Mouse (Mus musculus) kidney, postnatal 25 days (tissue): ENCODE data around the gene Sapcd2.

Experiments
- DNase-seq, 2 experiments: peaks; one replicate each; pipeline ENCODE4 v3.0.0; 2021; ENCODE audit warnings: mixed read lengths in 2 of 2

The Sapcd2 gene

GRCm38 (mm10) chr2:25371764-25372643 lies at the start of gene Sapcd2:
TSS of gene Sapcd2 (plus strand) at chr2:25372321.
- DNase-seq = peak; percentile 90 to 95

DNA sequence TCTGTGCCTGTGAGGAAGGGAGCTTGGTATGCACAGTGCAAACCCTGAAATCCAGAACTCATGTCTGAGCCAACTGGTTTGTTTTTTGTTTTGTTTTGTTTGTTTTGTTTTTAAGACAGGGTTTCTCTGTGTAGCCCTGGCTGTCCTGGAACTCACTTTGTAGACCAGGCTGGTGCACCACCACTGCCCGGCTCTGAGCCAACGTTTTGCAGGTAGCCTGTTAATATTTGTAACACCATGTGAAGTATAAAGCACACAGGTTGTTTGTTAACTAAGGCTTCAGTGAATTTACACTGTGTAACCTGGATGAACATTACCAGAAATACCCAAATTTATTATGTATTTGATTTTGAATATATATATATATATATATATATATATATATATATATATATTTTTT lies 46.1 kb upstream of the Sapcd2 start:
- DNase-seq = peak in 1 of 2 experiments; percentile 18

DNA sequence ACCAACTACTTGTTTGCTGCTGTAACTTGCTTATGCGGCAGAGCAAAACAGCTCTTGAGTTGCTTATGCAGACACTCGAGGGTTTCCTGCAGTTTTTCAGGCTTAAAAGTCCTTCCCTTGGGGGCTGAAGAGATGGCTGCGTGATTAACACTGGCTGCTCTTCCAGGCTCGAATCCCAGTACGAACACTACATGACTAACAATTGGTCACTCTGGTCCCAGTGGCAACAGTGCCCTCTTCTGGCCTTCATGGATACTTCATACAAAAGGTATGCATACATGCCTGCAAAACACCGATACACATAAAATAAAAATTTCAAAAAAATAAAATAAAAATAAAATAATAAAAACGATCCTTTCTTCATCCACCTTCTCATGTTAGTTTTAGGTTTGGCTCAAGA lies 43.7 kb upstream of the Sapcd2 start:
- peak; percentile 52 to 64 for DNase-seq

DNA sequence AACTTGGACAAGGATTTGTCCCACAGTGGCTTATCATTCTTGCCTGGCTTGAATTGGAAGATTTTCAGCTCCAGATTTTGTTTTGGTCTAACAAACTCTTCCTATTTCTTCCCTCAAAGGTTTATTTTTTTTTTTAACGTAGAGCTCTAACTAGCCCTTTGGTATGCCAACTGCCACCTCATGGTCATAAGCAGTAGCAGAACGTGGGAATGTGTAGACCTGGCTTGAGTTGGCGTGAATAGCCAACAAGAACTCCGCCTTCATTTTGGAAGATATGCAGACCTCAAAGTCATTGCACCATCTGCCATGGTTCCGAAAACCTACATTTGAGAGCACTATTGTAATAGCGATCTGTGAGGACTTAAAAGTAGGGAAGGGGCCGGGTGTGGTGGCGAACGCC lies 40.7 kb upstream of the Sapcd2 start:
- DNase-seq = no peak

DNA sequence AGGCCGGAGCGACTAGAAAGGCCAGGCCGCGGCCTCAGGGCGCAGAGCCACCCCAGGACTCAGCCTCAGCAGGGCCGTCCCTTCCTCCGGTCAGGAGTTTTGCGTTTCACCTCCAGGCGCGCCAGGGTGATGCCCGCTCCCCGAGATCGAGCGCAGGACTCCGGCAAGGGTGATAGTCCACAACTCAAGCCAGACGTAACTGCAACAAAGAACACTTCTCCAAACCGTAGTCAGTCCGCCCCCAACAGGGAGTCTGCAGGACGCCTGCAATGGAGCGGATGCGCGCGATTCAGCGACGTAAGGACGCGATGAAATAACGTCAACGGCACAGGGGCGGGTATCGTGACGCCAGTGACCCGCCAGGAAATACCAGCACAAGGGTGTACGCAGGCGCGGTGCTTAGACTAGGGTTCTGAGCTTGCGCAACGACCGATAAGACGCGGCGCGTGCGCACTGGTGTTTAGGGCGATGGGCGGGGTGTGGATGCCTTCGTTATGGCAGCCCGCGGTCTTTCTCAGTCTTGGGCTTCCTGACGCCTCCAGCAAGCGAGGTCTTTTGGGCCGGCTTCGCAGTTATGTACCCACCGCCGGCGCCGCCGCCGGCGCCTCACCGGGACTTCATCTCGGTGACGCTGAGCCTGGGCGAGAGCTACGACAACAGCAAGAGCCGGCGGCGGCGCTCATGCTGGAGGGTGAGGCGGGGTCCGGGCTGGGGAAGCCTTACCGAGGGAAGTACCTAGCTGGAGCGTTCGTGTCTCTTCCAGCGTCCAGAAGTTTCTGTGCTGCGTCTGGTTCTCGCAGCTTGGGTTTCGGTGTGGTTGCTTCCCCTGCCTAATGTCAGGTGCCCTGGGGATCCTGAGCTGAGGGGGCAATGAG lies 39.6 kb upstream of the Sapcd2 start, which contains the start of gene Man1b1:
Gene Man1b1 (plus strand): TSS at position 53 of the 875 bp plus-strand sequence.
- DNase-seq = peak; percentile 99 to 100

GRCm38 (mm10) chr2:25333569-25333968 lies 38.6 kb upstream of the Sapcd2 start:
- DNase-seq = no peak

DNA sequence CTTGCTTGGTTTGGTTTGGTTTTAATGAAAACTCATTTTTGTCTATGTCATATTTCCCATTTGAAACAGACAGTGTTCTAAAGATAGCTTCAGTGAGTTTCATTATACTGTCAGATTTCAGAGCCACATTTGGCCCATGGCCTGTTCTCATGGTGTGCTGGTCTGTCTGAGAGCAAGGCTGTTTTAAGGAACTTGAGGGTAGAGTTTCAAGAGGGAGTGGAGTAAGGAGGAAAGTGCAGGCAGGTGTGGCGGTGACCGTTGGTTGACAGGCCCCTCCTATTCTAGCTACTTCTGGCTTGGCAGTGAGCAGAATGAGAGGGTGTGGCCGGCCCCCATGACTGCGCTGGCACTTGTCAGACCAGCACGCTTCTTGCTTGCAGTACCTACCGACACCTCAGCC lies 33.8 kb upstream of the Sapcd2 start:
- no peak for DNase-seq

GRCm38 (mm10) chr2:25348162-25348561 lies 24.0 kb upstream of the Sapcd2 start:
- no peak for DNase-seq

- no peak for DNase-seq
Measured at GRCm38 (mm10) chr2:25349499-25349898, 22.6 kb upstream of the Sapcd2 start.

DNA sequence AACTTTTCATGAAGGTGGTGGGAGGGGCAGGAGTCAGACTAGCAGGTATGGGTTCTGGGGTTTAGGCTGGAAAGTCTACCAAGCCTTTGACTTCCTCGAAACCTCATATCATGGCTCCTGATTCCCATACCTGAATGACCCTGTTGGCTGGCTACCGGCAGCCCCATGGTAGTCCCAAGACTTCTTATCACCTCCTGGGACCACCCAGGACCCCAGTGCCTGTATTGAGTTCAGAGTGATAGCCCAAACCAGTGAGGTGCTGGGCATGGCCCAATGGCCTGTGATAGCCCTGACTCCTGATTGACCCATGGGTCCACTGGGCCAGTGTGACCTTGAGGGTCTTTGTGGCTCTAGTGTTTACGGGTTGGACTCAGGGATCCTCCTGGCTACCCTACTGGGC lies 21.4 kb upstream of the Sapcd2 start:
- DNase-seq = no peak

DNA sequence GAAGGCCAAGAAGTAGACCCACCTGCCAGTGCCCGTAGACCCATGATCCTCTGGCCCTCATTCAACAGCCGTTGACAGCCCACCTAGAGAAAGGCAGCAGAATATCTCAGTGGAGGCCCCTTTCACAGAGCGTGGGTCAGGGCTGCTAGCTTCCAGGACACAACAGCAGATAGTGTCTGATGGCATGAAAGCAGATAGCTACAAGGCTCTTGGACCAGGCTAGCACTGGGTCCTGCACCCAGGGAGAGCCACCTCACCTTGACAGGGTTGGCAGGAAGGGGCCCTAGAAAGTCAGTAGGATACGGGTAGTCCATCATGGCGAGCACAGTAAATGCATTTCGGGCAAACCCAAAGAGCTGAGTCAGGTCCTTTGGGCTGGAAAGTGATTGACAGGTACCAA lies 17.9 kb upstream of the Sapcd2 start:
- DNase-seq = no peak

DNA sequence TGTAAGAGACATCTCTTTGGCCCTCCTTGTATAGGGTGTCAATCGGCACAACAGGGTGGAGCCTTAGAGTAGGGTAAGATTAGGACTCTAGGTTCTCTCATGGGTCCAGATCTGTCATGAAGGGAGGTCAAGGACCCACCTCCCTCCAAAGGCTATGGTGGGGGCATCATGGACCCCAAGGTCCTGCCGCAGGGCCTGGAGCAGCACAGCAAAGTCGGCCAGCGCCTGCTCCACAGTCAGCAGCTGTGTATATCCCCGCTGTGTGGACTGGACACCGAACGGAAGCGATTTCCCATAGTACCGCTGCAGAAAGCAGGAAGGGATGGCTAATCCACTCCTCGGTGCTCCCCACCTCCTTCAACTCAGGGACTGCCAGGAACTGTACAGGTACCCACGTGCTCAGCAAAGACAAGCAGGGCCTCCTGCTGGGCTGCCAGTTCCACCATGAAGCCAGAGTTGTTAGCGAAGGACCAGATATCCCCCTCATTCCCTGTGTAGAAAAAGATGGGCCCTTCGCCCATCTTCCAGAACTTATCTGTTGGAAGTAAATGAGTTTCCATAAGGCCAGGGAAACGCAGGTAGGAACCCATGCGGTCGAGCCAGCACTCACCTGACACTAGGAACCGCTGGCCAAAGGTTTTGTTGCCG lies 16.6 kb upstream of the Sapcd2 start:
- DNase-seq = no peak

DNA sequence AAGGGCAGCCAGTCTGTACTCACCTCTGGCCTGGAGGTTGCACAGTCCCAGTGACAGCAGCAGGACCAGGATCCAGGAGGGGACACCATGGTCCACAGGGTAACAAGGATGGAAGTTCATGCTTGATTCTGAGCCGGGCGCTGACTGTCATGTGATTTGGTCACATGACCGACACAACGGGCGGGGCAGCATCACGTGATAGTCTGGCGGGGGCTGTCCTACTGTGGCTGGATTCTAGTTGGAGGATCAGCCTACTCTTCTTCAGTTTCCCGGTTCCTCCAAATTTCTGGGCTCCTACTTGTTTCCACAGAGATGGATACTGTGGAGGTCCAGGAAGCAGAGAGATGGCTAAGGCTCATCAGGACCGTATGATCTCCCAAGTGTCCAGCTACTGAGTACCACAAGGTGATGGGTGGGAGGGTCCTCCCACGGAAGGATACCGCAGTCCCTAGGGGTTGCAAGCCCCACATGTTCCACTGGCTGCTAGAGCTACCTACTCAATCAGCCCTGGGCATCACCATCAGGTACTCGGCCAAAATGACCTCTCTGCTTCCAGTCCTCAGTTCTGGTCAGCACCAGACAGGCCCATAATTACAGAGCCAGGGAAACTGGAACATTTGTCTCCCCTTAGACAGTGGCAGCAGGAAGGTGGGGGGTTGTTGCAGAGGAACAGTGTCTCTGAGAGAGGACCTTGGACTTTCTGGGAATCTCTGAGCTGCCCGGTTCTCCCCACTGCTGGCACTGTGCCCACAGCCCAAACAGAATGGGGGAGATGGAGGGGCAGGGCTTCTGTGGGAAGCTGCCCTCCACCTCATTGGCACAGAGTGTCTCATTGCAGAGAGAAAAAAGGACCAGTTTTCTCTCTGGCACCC lies 15.7 kb upstream of the Sapcd2 start, which contains the start of gene Dpp7:
Gene Dpp7 (minus strand): TSS at position 152 of the 872 bp plus-strand sequence.
- DNase-seq = peak; percentile 90 to 91

DNA sequence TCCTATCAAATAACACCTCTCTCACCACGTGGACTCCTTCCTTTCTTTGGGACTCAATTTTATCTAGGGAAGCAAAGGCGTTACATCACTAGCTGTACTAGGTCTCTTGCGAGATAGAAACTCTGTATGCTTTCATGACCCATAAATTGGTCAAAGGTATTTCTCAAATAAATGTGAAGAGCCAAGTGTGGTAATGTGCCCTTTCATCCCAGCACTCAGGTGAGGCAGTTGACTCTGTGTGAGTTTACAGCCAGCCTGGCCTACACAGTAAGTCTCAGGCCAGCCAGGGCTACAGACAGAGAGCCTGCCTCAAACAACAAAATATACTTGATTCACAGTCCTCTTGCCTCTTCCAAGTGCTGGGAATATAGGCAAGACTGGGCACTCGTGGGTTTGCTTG lies 12.3 kb upstream of the Sapcd2 start:
- DNase-seq = no peak

GRCm38 (mm10) chr2:25363478-25364178 lies 8.5 kb upstream of the Sapcd2 start:
- DNase-seq = peak in 1 of 2 experiments; percentile 54

- peak in 1 of 2 experiments; percentile 34 for DNase-seq
Measured at GRCm38 (mm10) chr2:25364313-25364712, 7.8 kb upstream of the Sapcd2 start.

GRCm38 (mm10) chr2:25364761-25365090 lies 7.4 kb upstream of the Sapcd2 start:
- peak in 1 of 2 experiments; percentile 44 for DNase-seq

- DNase-seq = peak; percentile 91 to 94
Measured at GRCm38 (mm10) chr2:25365091-25365761, 6.9 kb upstream of the Sapcd2 start, which contains the start of gene Uap1l1. TSS of gene Uap1l1 (minus strand) at chr2:25365682.

- no peak for DNase-seq
Measured at GRCm38 (mm10) chr2:25369996-25370395, 2.1 kb upstream of the Sapcd2 start.

DNA sequence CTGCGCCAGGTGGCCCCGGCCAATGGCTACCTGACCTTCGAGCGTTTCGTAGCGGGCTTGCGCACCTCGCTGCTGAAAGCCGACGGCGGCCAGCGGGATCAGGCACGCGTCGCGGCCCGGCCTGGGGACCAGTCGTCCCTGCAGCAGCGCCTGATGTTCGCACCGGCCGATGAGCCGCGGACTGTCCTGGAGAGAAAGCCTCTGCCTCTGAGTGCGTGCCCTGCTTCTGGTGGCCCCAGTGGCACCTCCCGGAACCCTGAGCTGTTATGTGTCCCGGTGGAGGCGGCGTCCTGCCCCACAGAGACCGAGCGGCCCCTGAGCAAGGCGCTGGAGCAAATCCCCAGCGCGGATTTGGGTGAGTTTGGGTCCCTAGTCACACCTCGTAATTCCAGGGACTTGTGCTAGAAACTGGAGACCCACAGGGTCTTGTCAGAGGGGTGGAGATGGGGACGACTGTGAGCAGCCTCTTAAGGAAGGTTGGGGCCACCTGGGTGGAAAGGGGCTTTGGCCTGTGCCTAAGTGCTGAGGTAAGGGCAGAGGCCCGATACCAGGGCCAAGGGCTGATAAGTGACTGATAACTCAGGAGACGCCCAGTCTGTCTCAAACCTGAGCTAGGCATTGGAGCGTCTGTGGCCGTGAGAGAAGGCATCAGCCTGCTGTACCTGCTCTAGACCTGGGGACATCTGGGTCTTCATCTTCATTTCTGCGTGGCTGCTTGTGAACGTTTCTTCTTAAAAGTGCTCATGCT lies 697 bp downstream of the Sapcd2 start:
- no peak for DNase-seq
